Mouse (Mus musculus) telencephalon, adult 2 months (tissue): ENCODE measurements around the gene Pparg.

ENCODE experiments used
- DNase-seq: peaks from one replicate; pipeline ENCODE4 v3.0.0-alpha.2; 2011; ENCODE audit warnings: low read depth, low spot score

Pparg gene

DNA sequence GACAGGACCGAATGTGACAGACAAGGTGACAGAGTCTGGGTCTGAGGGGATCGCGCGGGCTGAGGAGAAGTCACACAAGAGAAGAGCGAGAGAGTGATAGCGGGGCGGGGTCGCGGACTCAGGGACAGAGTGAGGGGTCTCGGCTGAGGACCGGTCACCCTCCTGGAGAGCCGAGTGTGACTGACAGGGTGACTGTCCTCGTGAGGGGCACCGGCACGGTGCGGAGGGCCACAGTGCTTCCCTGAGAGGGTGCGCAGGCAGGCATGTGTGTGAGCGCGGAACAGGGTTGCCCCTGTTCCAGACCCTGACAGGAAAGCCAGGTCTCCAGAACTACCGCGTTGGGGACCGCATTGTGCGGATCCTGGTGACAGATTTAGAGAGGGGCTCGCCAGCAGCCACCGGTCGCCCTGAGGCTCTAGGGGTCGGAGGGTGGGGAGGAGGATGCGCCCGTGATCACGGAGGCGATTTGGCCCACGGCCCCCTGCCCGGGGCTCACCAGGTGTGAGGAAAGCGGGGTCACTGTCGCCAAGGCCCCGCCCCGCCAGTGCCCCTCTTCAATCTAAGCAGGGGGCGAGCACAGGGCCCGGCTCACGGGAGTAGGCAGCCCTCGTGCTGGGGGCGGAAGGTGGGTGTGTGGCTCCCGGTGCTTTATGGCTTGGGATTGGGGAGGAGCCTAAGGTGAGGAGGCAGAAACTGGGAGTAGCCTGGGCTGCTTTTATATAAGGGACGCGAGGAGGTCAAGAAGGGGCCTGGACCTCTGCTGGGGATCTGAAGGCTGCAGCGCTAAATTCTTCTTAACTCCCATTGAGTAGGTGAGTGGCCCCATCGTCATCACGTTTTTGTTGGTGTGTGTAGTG lies 1.1 kb downstream of the Pparg start:
- DNase-seq: no peak

DNA sequence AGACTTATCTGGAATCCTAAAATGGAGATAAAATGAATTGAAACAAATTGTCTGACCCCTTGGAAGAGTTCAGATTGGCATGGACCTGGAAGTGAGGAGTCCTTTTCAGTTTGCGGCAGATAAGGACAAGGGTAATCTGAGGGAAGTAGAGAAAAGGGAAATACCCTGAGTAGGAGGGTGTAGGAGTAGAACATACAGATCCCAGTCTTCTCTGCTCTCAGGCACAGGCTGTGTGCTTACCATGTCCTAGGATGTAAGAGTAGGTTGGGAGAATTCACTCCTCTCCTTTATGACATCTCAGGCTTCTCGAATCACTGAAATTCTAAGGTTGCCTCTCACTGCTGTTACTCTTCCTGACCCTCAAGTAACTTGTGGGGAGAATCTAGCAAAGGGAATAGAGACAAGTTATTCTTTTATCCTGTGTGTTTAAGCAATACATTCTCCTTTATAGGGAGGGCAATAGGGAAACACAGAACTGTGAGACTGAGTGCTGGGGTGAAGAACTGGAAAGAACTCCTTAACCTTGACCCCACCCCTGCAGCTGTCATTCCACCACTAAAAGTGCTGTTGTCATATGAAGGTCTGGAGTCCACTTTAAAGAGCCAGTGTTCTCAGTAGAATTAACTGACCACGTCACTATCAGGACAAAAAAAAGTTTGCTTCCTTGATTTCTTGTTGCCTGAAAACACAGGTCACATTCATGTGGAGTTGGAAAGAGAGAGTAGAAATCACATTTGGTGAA lies 6.3 kb downstream of the Pparg start:
- no peak for DNase-seq

DNA sequence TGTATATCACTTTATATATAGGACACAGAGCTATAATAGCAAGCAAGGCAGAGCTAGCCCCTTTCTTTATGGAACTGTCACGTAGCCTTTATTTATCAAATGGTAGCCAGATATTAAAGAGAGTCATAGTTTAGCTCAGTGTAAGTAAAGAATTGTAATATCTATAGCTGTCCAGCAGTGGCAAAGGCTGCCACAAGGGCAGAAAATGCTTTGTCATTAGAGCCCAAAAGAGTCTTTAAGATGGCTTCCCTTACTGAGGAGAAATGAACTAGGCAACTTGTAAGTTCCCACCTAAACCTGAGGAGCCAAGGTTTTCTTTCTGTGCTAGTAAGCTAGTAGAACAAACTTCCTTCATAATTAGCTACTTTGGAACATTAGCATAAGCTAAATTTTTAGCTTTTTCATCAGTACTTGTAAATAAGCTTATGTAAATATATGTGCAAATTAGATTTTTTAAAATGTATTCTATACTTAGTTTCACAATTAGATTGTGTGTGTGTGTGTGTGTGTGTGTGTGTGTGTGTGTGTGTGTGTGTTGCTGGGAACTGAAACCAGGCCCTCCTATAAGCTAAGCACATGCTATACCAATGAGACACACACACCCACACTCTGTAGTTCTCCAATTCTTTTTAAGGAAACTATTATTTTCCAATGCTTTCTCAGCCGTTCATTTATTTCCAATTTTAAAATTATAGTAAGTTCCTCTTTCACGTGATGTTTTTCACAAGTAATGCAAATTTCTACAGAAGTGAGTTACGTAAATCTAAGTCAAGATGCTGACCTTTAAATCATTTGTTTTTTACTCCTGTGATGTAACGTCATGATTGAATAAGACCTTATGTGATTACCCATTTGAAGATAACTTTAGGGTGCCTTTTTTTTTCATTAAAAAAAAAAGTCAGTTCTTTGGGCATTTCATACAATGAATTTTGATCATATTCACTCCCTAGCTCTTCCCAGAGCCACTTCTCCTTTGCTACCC lies 14.4 kb downstream of the Pparg start:
- DNase-seq: no peak

DNA sequence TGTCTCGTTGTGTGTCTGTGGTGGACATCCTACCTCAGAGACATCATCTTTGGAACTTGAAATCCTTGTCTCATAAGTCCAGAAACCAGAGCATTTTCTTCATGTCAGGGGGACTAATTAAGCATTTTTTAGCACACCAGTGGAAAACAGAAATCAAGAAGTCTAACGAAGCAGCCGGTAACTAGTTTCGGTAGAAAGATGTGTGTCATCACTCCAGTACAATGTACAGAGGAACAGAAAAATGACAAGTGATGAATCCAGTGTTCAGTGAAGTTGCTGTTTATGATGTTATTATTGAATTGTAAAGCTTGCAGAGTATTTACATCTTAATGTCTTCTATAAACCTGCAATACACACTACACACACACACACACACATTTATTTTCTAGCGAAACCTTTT lies 19.8 kb downstream of the Pparg start:
- no peak for DNase-seq

DNA sequence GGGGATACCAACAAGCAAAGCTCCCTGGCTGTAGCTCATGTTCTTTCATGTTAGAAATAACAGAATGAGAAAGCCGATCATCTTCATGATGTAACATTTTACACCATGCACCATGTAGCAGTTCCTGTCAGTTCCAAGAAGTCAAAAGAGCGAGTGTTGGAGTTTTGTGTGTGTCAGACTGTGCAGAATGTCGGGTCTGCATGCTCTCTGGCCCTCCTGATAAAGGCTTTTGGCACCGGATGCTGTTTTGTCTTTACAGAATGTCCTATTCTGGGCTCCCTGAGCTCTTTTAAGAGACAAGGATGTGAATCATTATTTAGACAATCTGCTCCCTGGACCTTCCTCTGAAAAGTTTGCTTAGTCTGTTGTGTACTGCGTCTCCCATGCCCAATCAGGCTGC lies 22.0 kb downstream of the Pparg start:
- DNase-seq: no peak

DNA sequence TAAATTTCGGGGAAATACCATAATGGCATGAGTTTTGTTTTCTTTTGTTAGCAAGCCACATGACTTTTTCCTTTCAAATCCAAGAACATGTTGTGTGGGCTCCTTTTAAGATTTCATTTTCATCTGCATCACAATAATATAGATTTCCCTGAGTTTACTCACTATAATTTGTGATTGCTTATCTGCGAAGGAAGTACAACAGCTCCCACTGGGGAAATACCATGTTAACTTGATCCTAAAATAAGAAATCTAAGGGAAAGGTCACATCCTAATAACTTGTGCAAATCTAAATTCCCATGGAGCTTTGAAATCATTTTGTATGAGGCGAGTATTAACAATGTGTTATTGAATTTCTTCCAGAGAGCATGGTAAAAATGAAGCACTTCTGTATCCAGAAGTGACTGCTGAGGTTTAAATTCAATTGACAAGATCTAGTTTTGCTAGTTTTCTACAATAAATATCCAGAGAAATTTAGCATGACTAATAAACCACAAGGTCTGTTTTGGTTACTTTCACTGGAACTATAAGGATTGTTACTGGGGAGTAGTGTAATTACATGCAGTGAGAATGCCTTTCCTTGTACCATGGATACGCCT lies 29.3 kb downstream of the Pparg start:
- DNase-seq: no peak

DNA sequence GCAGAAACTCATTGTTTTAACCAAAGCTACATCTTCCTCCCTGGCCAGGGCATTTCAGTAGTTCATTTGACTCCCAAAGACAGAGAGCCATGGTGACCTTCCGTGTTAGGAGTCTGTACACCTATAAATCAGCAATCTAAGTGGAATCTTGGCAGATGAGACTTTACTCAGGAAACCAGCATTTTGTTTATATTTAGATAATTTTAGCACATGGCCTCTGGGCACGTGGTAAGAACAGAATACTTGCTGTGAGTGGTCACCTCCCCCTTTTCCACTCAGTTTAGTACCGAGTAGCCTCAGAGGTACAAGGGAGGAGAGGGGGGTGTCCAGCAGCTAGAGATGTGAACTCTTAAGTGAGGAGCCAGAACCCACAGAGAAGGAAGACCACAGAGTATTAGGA lies 36.2 kb downstream of the Pparg start:
- no peak for DNase-seq

DNA sequence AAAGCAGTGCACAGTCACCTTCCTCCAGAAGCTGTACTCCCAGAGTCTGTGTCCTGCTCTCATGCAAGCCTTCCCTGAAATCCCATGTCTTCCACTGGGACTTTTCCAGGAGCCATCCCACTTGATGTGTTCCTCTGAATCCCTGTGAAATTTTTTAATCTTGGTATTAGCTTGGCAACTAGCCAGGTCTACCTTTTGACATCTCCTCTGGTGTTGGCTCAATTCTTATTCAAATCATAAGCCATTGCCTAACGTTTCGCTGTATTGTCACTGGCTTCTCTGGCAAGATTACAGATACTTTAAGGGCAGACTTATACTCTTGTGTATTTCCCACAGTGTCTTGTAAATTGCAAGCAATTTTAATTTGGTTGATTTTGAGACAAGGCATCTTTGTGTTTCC lies 43.6 kb downstream of the Pparg start:
- DNase-seq: no peak

DNA sequence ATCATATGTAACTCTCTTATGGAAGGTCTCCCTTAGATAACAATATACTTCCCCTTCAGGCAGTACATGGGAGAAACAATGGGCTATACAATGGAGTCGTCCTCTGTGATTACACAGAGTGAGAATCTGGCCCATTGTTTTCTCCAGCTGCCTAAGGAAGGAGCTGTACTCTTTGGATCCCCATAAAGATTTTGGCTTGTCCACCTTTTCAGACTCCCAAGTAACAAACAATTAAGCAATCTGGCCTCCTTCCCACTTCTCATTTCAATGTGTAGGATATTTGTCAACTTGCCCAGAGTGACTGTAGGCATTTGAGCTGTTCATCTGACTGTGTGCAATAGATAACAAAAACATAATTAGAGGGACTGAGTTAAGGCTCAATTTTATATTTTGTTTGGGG lies 50.7 kb downstream of the Pparg start:
- DNase-seq: peak; percentile 36

DNA sequence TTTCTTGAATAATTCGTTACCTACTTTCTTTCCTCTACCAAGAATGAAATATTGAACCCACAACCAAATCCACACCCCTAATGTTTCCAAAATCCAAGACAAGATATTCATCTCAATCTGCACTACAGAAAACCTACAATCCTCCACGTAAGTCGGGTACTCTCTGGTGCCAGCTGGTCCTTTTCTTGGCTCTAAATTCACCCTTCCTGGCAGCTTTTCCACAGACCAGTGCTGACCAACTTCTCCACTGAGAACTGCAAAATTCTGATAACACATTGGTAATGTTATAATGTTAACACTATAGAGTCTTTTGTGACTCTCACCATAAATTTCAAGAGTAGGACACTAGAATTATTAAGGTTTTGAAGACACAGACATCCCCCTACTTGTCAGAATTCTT lies 57.4 kb downstream of the Pparg start:
- no peak for DNase-seq

DNA sequence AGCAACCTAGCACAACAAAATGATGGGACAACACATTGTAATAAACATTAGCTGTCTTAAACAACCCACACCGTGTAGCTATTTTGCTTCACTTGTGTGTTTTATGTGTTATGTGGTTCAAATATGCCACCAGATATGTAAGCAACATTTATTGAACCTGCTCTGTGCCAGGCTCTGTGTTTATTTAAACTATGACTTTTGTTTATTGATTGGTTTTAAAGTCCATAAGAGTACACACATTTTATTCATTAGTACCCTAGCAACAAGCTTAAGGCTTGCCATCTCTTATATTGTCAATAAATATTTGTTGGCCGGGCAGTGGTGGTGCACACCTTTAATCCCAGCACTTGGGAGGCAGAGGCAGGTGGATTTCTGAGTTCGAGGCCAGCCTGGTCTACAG lies 58.2 kb downstream of the Pparg start:
- no peak for DNase-seq

DNA sequence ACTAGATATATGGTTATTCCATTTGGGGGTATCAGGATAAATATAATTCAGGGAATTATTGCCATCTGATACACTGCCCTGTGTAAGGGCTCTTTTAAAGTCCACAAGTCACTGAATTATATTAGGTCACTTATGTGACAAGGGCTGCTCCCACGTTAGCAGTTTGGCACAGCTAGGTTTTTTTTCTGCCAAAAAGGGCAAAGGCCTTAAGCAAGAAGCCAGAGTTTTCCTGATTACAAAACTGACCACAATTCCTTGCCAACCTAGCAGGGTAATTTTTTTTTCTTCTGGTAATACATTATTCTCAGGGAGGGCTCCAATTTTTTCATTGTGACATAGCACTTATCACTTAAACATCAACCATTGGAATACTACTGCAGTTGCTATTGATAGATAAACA lies 60.2 kb downstream of the Pparg start:
- no peak for DNase-seq

DNA sequence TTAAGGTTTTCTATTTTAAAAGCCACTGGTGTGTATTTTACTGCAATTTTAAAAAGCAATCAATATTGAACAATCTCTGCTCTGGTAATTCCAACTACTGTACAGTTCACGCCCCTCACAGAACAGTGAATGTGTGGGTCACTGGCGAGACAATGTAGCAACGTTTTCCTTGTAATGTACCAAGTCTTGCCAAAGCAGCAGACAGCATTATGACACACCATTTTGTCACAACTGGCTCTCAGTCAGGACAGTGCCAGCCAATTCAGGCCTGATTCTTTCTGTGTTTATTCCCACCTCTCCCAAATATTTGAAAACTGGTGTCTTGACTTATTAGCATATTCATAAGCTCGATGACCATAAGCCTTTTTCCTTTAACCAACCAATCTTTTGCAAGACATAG lies 60.9 kb downstream of the Pparg start:
- no peak for DNase-seq

DNA sequence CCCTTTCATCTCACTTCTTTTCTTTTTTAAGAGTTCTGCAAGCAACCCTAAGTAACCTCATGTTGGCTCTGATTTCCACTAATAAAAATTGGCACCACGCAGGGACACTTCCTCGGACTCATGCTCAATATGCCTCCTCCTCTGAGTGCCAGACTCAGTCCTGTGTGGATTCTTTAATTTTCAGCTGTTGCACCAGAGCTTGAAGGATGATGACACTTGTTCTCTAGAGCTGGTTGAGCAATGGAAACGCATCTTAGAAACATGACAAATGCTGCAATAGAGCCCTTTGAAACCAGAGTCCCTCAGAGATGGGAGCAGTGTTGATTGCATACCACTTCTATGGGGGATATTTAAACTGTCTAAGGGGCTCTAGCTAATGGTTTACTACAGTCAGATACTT lies 63.7 kb downstream of the Pparg start:
- DNase-seq: no peak

DNA sequence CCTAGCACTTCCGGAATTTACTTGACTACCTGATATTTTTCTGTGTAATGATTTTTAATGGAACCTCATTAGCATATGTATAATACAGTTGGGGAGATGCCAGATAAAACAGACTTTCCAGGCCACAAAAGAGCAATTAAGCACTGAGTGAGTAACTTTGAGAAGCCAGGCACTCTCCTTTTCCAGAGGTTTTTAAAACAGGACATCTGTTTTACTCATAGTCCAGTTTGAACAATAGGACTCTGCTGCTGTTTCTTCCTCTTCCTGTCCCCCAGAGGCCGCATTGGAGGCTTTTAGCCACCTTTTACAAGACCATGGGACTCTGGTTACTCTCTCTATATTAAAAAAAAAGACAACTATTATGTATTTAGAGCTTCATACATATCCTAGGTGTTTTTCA lies 72.0 kb downstream of the Pparg start:
- no peak for DNase-seq

DNA sequence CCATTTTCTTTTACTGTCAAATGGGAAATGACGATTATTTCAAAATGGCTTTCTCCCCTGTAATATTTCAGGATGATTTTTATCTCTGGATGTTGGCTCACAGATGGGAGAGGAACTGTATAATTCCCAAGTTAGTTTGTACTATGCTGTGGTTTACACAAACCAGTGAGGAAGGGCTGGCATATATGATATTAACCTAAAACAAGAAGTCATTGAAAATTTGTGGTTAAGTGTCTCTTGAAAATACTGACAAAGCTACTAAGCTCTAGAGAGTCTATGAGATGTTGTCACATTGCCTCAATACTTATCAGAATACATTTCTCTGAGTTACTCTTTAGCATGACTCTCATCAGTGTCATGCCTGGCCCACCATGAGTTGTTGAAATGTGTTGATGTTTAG lies 73.3 kb downstream of the Pparg start:
- no peak for DNase-seq

DNA sequence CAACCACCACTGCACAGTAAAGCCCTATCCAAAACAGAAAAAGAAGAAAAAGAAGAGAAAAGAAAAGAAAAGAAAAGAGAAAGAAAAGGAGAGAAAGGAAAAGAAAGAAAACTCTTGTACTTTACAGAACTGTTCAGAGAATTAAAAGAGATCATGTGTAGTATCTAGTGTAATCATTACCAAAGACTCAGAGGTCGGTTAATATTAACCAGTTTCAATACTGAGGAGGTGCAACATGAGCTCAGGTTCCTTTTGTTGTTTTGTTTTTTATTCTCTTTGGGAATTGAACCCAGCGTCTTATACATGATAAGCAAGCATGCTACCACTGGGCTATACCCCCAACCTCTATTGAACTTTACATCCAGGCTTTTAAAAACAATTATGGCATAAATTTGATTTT lies 74.1 kb downstream of the Pparg start:
- DNase-seq: no peak

DNA sequence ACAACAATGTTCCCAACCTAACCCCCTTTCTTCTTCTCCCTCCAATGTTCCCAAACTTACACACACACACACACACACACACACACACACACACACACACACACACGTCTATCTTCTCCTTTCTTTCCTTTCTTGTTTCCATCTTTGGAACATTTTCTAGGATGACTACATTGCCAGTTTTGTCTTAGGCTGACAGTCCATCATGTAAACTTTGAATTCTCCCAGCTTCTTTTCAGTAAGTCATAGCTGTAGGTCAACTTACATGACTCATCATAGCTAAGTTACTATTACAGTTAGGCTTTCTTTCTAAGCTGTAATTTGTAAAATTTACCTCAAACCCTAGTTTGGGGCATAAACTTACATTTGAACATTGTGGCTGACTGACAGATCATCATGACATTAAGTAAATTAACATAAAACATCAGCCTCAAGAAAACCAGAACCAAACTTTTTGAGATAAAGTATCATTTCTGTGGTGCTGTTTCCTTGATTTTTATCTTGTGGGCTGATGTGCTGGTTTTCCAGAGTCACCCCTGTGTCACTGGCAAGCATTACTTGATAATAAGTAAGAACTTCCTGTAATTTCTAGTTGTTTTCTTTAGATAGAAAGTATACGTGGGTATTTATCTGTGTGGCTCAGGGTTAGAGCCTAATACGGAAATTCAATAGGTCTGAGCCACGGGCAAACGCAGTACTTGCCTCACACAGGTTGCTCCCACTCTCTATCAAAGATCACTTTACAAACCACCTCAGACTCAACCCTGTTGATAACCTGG lies 79.7 kb downstream of the Pparg start:
- no peak for DNase-seq

DNA sequence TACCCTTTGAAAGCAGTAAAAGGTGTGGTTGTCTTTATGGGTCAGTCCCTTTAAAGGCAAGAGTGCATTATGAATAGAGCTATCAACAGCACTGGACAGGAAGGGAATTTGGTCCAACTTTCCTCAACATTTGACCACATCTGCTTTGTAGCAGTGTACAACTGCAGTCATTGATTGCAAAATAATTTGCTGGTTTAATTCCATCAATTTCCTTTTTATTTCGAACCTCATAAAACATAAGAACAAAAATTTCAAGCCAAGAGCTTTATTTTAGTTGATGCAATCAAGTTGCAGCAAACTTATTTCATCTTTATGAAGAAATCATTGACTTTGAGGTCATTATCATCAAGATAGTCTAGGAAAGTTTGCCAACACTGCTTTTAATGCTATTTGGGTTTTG lies 91.8 kb downstream of the Pparg start:
- DNase-seq: no peak

DNA sequence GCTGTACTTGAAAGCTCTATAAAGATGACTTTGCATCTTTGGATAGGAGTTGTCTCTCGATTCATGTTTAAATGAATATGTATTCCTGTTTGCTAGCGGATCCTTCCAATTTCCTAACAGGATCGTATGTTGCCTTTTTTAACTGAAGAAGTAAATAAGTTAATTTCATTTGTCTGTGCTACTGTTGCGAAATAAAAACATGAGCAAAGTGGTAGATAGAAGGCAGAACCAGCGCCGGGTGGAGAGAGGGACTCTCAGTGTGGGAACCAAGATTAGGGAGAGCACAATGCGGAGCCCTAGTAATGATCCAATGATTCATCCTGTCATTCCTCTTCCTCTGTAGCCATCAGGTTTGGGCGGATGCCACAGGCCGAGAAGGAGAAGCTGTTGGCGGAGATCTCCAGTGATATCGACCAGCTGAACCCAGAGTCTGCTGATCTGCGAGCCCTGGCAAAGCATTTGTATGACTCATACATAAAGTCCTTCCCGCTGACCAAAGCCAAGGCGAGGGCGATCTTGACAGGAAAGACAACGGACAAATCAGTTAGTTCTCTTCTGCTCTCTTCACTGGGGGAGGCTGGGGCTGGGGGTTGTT lies 102.1 kb downstream of the Pparg start:
- DNase-seq: no peak
